ENCODE assay signal across 8 mouse cellular contexts in the genomic region with DNA sequence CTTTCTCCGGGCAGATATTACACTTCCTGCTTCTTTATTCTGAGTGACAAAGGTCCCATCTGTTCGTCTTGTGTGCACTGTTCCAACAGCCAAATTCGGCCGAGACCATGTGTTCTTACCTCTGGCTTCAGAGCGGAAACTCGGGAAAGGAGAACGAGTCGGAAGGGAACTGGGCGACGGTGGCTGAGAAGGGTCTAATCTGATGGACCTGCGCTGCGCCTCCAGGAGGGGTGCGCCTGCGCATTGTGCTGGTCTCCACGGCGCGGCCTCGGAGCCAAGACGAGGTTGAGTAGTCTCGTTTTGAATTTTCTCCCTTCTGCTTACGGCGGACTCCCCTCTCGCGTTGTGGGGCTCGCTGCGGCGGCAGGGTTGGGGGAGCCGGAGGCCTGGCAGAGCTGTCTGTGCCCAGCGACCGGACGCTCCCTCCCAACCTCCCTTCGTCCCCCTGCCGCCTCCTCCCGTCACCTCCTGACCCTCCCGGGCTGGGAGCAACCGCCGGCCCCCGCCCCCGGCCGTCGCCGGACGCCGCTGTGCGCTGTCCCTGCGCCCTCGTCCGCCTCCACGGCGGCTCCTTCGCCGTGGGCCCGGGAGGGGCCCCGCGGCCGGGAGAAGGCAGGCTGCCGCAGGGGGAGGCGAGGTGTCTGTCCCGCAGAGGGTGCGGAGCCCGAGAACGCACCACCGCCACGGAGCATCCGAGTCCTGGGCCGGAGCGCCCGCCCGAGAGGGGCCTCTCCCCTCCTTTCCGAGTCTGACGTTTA. TPM values are rescaled to one million over a fixed set of nuclear protein-coding genes. Genes with fewer than 3 reads are reported as not detected.
A peak's percentile ranks its signal among the peaks of the same experiment; 100 is the strongest.
DNase-seq lines count a peak whose midpoint lies in the region; ATAC-seq lines count a peak whose summit lies in the region.

Gene Carf (plus strand): TSS at position 224 of the 758 bp plus-strand sequence.
Gene Wdr12 (minus strand): TSS at position 622 of the 758 bp plus-strand sequence.

- 1% methylated on average over 60 of the region's 71 CpGs for WGBS in hindbrain, embryonic 11.5 days

- peak within 1 kb of the TSS; percentile 66 for H3K4me2 ChIP-seq in hindbrain, embryonic 11.5 days (replicated peaks; ENCODE audit: low read depth, low read length)

- no peaks in the 10 kb centered on the region for H3K4me1 ChIP-seq in hindbrain, embryonic 11.5 days (replicated peaks; ENCODE audit: control insufficient read depth, insufficient read depth, low read length)

- DNase-seq in Muller cell, postnatal 12 days (ENCODE audit: inconsistent ontology term): peak; percentile 96
- DNase-seq in cerebellum, adult 9-11 months: peak; percentile 97
- DNase-seq in frontal cortex, adult 2 months (ENCODE audit: extremely low spot score in 1 of 2, low spot score in 1 of 2): peak; percentile 96 to 99
- peak; percentile 97 for DNase-seq in hindbrain, embryonic 11.5 days (ENCODE audit: low spot score)
- DNase-seq in layer of hippocampus, postnatal 10 days (ENCODE audit: low spot score in 2 of 2): peak; percentile 96 to 98
- DNase-seq in lung, postnatal 10 days: peak; percentile 97
- DNase-seq in ovary, postnatal 36 days (ENCODE audit: low spot score): peak; percentile 95
- DNase-seq in thymus, postnatal 25 days: peak; percentile 96

- H3K27ac ChIP-seq in hindbrain, embryonic 11.5 days (ENCODE audit: low read depth, low read length): peak within 1 kb of the TSS; percentile 90

- no peaks in the 10 kb centered on the region for H3K36me3 ChIP-seq in hindbrain, embryonic 11.5 days (ENCODE audit: control insufficient read depth, insufficient read depth, low read length)

- peak within 1 kb of the TSS; percentile 61 for H3K4me3 ChIP-seq in hindbrain, embryonic 11.5 days (ENCODE audit: low read depth, low read length)

- H3K9me3 ChIP-seq in hindbrain, embryonic 11.5 days (ENCODE audit: control insufficient read depth, low read length): no peaks in the 10 kb centered on the region

- ATAC-seq in hindbrain, embryonic 11.5 days (ENCODE audit: low FRiP score): peak; percentile 98

- peak within 1 kb of the TSS; percentile 77 for H3K9ac ChIP-seq in hindbrain, embryonic 11.5 days (ENCODE audit: low read depth, low read length)

- no peaks in the 10 kb centered on the region for H3K27me3 ChIP-seq in hindbrain, embryonic 11.5 days (ENCODE audit: control insufficient read depth, insufficient read depth, low read length)

RNA-seq across cellular contexts. Expression of gene Carf, which starts in this region (rescaled TPM):
- polyA plus RNA-seq in frontal cortex, adult 2 months (2012; rRNA removed): 9.7 and 13.2 TPM in 2 replicates
- polyA plus RNA-seq in hindbrain, embryonic 11.5 days (2014; fragmentation: Nextera tagmentation; extraction: Ambion mirVana): 5.7 and 5.9 TPM in 2 replicates
- total RNA-seq in layer of hippocampus, postnatal 10 days (2021): 10 to 100 TPM; 23.8 to 25.7 TPM

RNA-seq across cellular contexts. Expression of gene Wdr12, which starts in this region (rescaled TPM):
- 19.0 and 22.3 TPM in 2 replicates for polyA plus RNA-seq in frontal cortex, adult 2 months (2012; rRNA removed)
- 50.2 and 50.7 TPM in 2 replicates for polyA plus RNA-seq in hindbrain, embryonic 11.5 days (2014; fragmentation: Nextera tagmentation; extraction: Ambion mirVana)
- 10 to 100 TPM; 31.2 to 33.3 TPM for total RNA-seq in layer of hippocampus, postnatal 10 days (2021)

Comparison
In these comparisons a context has a peak if more than half of its experiments do, and no peak if none do; other contexts are left out.
1. Peak in every context shown above with its lines: DNase-seq, ATAC-seq, H3K4me3 ChIP-seq and H3K27ac ChIP-seq.